Mouse (Mus musculus) frontal cortex, adult 2 months (tissue): Measurements from ENCODE around the gene Olfr1317. TPM values are rescaled to one million over a fixed set of nuclear protein-coding genes. Genes with fewer than 3 reads are reported as not detected.

Source experiments
- DNase-seq, 2 experiments: peaks; one replicate each; pipeline ENCODE4 v3.0.0; 2022; ENCODE audit warnings: low spot score in 1 of 2; ENCODE audit errors: extremely low spot score in 1 of 2
- polyA plus RNA-seq: library from polyadenylated mRNA; depleted of rRNA; stranded (reverse); fragments of >200 nt; gene quantifications from 2 replicates; pipeline ENCODE4 v1.2.3, GENCODE M21; 2012; rRNA removed

Olfr1317 gene
- not detected in 2 replicates for polyA plus RNA-seq

- DNase-seq, result no peak
Observed at GRCm38 (mm10) chr2:112140029-112140428, at the start of gene Olfr1317. Gene Olfr1317, plus strand, starts transcription at chr2:112140329.

- no peak for DNase-seq
Observed at GRCm38 (mm10) chr2:112096681-112097080, 43.4 kb upstream of the Olfr1317 start, which contains the start of gene Olfr1314. Gene Olfr1314, minus strand, starts transcription at chr2:112096781.

- no peak for DNase-seq
Observed at GRCm38 (mm10) chr2:112115340-112115739, 24.8 kb upstream of the Olfr1317 start, which contains the start of gene Olfr1315-ps1. Gene Olfr1315-ps1, minus strand, starts transcription at chr2:112115440.

GRCm38 (mm10) chr2:112134877-112135276 lies 5.3 kb upstream of the Olfr1317 start, which contains the start of gene Olfr1316:
Gene Olfr1316, minus strand, starts transcription at chr2:112134977.
- no peak for DNase-seq

GRCm38 (mm10) chr2:112153898-112154297 lies 13.8 kb downstream of the Olfr1317 start, which contains the start of gene Olfr1318:
Gene Olfr1318, plus strand, starts transcription at chr2:112154198.
- DNase-seq, result no peak

Other genes starting within 250 kb of the Olfr1317 start
- gene Olfr1306, start 224.1 kb upstream of the Olfr1317 start, polyA plus RNA-seq, result not detected in 2 replicates
- under 0.01 TPM in 1 of 2 replicates, not detected in the other for gene Olfr1307, start 190.9 kb upstream of the Olfr1317 start, polyA plus RNA-seq
- not detected in 2 replicates for gene Olfr1308, start 175.4 kb upstream of the Olfr1317 start, polyA plus RNA-seq
- gene Olfr1309, start 150.0 kb upstream of the Olfr1317 start, polyA plus RNA-seq, result not detected in 2 replicates
- not detected in 2 replicates for gene Olfr1310, start 127.6 kb upstream of the Olfr1317 start, polyA plus RNA-seq
- gene Olfr1311, start 115.9 kb upstream of the Olfr1317 start, polyA plus RNA-seq, result not detected in 2 replicates
- gene Olfr1312, start 90.1 kb upstream of the Olfr1317 start, polyA plus RNA-seq, result not detected in 2 replicates
- gene Olfr1313, start 62.5 kb upstream of the Olfr1317 start, polyA plus RNA-seq, result not detected in 2 replicates
- gene Olfr1314, start 43.5 kb upstream of the Olfr1317 start, polyA plus RNA-seq, result 0.06 TPM in 1 of 2 replicates, not detected in the other
- not detected in 2 replicates for gene Olfr1315-ps1, start 24.9 kb upstream of the Olfr1317 start, polyA plus RNA-seq
- gene Olfr1316, start 5.4 kb upstream of the Olfr1317 start, polyA plus RNA-seq, result 0.04 TPM in 1 of 2 replicates, not detected in the other
- gene Olfr1318, start 13.9 kb downstream of the Olfr1317 start, polyA plus RNA-seq, result not detected in 2 replicates
- gene Lpcat4, start 99.1 kb downstream of the Olfr1317 start, polyA plus RNA-seq, result 245 and 291 TPM in 2 replicates
- 0.06 TPM in 1 of 2 replicates, not detected in the other for gene Nutm1, start 119.0 kb downstream of the Olfr1317 start, polyA plus RNA-seq
- 79.1 and 85.5 TPM in 2 replicates for gene Nop10, start 121.6 kb downstream of the Olfr1317 start, polyA plus RNA-seq
- 106 and 115 TPM in 2 replicates for gene Slc12a6, start 125.5 kb downstream of the Olfr1317 start, polyA plus RNA-seq
- gene Gm21985, start 126.0 kb downstream of the Olfr1317 start, polyA plus RNA-seq, result 0.18 TPM in 1 of 2 replicates, not detected in the other
- gene Emc4, start 227.7 kb downstream of the Olfr1317 start, polyA plus RNA-seq, result 202 and 210 TPM in 2 replicates
- gene Katnbl1, start 238.9 kb downstream of the Olfr1317 start, polyA plus RNA-seq, result 11.4 and 14.5 TPM in 2 replicates